Mouse (Mus musculus) cerebellum, adult 2 months (tissue): ENCODE data around the gene Fcor. TPM values are rescaled to one million over a fixed set of nuclear protein-coding genes. Genes with fewer than 3 reads are reported as not detected.

Experiments
- DNase-seq, 2 experiments: peaks; one replicate each; pipeline ENCODE4 v3.0.0; 2021
- H3K27ac ChIP-seq: fragments of 200-500 bp; 2 replicates; pipeline ENCODE4 v1.5.1; 2012; ENCODE audit warnings: low read length, control low read depth, inconsistent platforms; ENCODE audit not compliant: insufficient read depth
- H3K27me3 ChIP-seq: fragments of 200-500 bp; 2 replicates; pipeline ENCODE4 v1.6.1; 2012; ENCODE audit warnings: inconsistent platforms, mild to moderate bottlenecking, low read length, moderate library complexity; ENCODE audit not compliant: control insufficient read depth, insufficient read depth
- H3K4me1 ChIP-seq: fragments of 200-500 bp; 2 replicates; pipeline ENCODE4 v1.6.1; 2011; ENCODE audit warnings: low read length; ENCODE audit not compliant: control insufficient read depth, insufficient read depth
- H3K4me3 ChIP-seq: fragments of 200-500 bp; replicated peaks from 2 replicates; pipeline ENCODE3; 2011; ENCODE audit warnings: mild to moderate bottlenecking, low read depth, low read length, control low read depth; ENCODE audit not compliant: insufficient read depth
- CTCF ChIP-seq: fragments of 200-500 bp; IDR thresholded peaks from 2 replicates; pipeline ENCODE4 v1.5.1; 2011; ENCODE audit warnings: low read depth, mild to moderate bottlenecking, control low read depth, low read length, moderate library complexity, borderline replicate concordance; ENCODE audit not compliant: insufficient read depth
- POLR2A ChIP-seq: fragments of 200-500 bp; IDR thresholded peaks from 2 replicates; pipeline ENCODE4 v1.6.1; 2011; ENCODE audit warnings: low read length, control low read depth, borderline replicate concordance; ENCODE audit not compliant: insufficient read depth
- WGBS: fragments of 180-500 bp; shearing (Covaris S2); methylation state at CpG from one replicate; pipeline ENCODE4 v1.1.7; 2018; 5-methylcytosine and 5-hydroxymethylcytosine counted together
- polyA plus RNA-seq: library from polyadenylated mRNA; depleted of rRNA; stranded (reverse); fragments of >200 nt; gene quantifications from 2 replicates; pipeline ENCODE4 v1.2.3, GENCODE M21; 2012

Fcor gene
- polyA plus RNA-seq, 1 experiment = 40.0 TPM

GRCm38 (mm10) chr8:3665507-3665906, 6.7 kb downstream of the Fcor start, which contains the start of gene Mcemp1:
Gene Mcemp1, plus strand, starts transcription at chr8:3665754.
- no peak for TF ChIP-seq CTCF
- no peak for TF ChIP-seq POLR2A
- DNase-seq = no peak
- H3K27me3 ChIP-seq = no peaks in the 10 kb centered on the region
- H3K4me1 ChIP-seq = no peaks in the 10 kb centered on the region
- WGBS = 68% methylated on average over 6 of the region's 6 CpGs
- H3K27ac ChIP-seq = no peak within 1 kb of the TSS
- no peak within 1 kb of the TSS for H3K4me3 ChIP-seq

DNA sequence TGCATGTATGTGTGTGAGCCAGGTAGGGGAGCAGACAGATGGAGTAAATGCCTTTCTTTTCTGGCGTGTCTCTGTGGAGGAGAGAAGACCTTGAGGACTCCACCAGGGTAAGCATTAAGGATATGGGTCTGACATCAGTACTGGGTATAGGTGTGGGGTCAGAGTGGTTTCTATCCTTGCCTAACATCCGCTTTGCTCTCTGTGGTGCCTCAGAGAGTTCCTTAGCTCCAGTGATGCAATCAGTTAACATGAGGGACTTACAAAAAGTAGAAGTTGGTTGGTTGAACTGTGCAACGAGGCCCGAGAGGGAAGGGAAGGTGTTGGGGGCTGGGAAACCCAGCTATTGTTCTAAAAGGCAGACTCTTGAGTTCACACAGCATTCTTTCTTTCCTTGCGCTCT, 7.8 kb downstream of the Fcor start:
- no peak for DNase-seq
- TF ChIP-seq CTCF = no peak
- TF ChIP-seq POLR2A = no peak
- Histone ChIP-seq H3K4me3 (no peak overlapping the region), H3K27ac (no peak overlapping the region), H3K27me3 (no peaks in the 10 kb centered on the region), H3K4me1 (no peaks in the 10 kb centered on the region)
- 50% methylated on average over 5 of the region's 5 CpGs for WGBS

DNA sequence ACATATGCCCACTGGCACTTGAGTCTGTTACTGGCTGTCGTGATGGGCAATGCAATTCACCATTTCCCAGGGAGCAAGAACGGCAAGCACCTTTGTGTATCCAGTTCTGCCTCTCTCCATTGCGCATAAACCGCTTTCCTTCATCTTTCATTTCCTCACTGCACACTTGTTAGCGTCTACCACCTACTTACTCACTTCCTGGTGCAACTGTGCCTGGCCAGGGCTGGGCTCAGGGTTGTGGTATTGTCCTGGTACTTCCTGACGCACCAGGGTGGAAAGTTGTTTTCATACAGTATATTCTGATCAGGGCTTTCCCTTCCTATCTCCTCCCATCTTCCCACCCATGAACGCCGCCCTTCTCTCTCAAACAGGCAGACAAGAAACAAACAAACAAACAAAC, 11.3 kb downstream of the Fcor start:
- Histone ChIP-seq H3K27me3 (no peaks in the 10 kb centered on the region; the same call in 1 of the 2 replicates), H3K4me3 (no peak overlapping the region), H3K27ac (no peak overlapping the region), H3K4me1 (no peaks in the 10 kb centered on the region)
- 79% methylated on average over 8 of the region's 8 CpGs for WGBS
- no peak for TF ChIP-seq CTCF
- TF ChIP-seq POLR2A = no peak
- DNase-seq = no peak

GRCm38 (mm10) chr8:3656725-3657381, 15.3 kb downstream of the Fcor start:
- no peak overlapping the region for H3K4me3 ChIP-seq
- WGBS = 16% methylated on average over 7 of the region's 7 CpGs
- DNase-seq = no peak
- no peaks in the 10 kb centered on the region for H3K4me1 ChIP-seq
- no peak for TF ChIP-seq CTCF
- TF ChIP-seq POLR2A = no peak
- no peak overlapping the region for H3K27ac ChIP-seq
- no peaks in the 10 kb centered on the region; the same call in 1 of the 2 replicates for H3K27me3 ChIP-seq

- no peak within 1 kb of the TSS for H3K4me3 ChIP-seq
- H3K27ac ChIP-seq = no peak within 1 kb of the TSS
- H3K27me3 ChIP-seq = no peaks in the 10 kb centered on the region; the same call in 1 of the 2 replicates
- TF ChIP-seq CTCF (no peak), POLR2A (no peak)
- H3K4me1 ChIP-seq = no peaks in the 10 kb centered on the region
- no peak for DNase-seq
- WGBS = 72% methylated on average over 3 of the region's 3 CpGs
These were observed 16.6 kb downstream of the Fcor start, which contains the start of gene Retn for GRCm38 (mm10) chr8:3655526-3655925. Gene Retn, plus strand, starts transcription at chr8:3655770.

GRCm38 (mm10) chr8:3654726-3655508, 17.2 kb downstream of the Fcor start:
- DNase-seq = no peak
- WGBS = 75% methylated on average over 11 of the region's 11 CpGs
- H3K27me3 ChIP-seq = no peaks in the 10 kb centered on the region; the same call in 1 of the 2 replicates
- H3K4me3 ChIP-seq = no peak overlapping the region
- no peaks in the 10 kb centered on the region for H3K4me1 ChIP-seq
- no peak overlapping the region for H3K27ac ChIP-seq
- TF ChIP-seq POLR2A = no peak
- no peak for TF ChIP-seq CTCF

- WGBS = 62% methylated on average over 3 of the region's 3 CpGs
- no peak for DNase-seq
- no peak overlapping the region for H3K27ac ChIP-seq
- TF ChIP-seq CTCF (no peak), POLR2A (no peak)
- H3K4me3 ChIP-seq = no peak overlapping the region
- H3K27me3 ChIP-seq = no peaks in the 10 kb centered on the region; the same call in 1 of the 2 replicates
- H3K4me1 ChIP-seq = no peaks in the 10 kb centered on the region
These were observed 19.3 kb downstream of the Fcor start for GRCm38 (mm10) chr8:3652845-3653244.
